Mouse (Mus musculus): ENCODE measurements around the gene A830018L16Rik. TPM values are rescaled to one million over a fixed set of nuclear protein-coding genes. Genes with fewer than 3 reads are reported as not detected.

The A830018L16Rik gene
- total and polyA plus RNA-seq, 3 experiments: not detected

GRCm38 (mm10) chr1:11467065-11467643 is 53.2 kb downstream of the A830018L16Rik start:
- Histone ChIP-seq H3K4me3 (ENCODE audit: control insufficient read depth in 1 of 2, insufficient read depth in 1 of 2, low read depth in 2 of 2, low read length in 2 of 2) (no peak overlapping the region), H3K36me3 (ENCODE audit: control insufficient read depth in 1 of 2, insufficient read depth in 2 of 2, low read length in 2 of 2) (no peaks in the 10 kb centered on the region), H3K79me2 (ENCODE audit: control insufficient read depth, insufficient read depth, low read length, poor library complexity) (no peaks in the 10 kb centered on the region), H3K27ac (ENCODE audit: control insufficient read depth, low read depth, low read length) (no peak overlapping the region), H3K9ac (ENCODE audit: control insufficient read depth, low read depth, low read length, poor library complexity, severe bottlenecking) (no peak overlapping the region), H3K27me3 (ENCODE audit: control insufficient read depth in 1 of 2, insufficient read depth in 2 of 2, low read length in 2 of 2) (no peaks in the 10 kb centered on the region), H3K4me1 (ENCODE audit: control insufficient read depth in 1 of 2, insufficient read depth in 2 of 2, low read length in 2 of 2) (no peaks in the 10 kb centered on the region), H3K9me3 (replicated peaks; ENCODE audit: insufficient read depth, low read length) (no peaks in the 10 kb centered on the region)
- TF ChIP-seq TBP (IDR thresholded peaks at IDR 0.05; ENCODE audit: low read depth, low read length) (no peak), TCF12 (IDR thresholded peaks at IDR 0.05; ENCODE audit: low read depth, low read length) (no peak), TAL1 (IDR thresholded peaks at IDR 0.05; ENCODE audit: low read length) (no peak), GATA1 (IDR thresholded peaks at IDR 0.05; ENCODE audit: low read depth, low read length) (no peak), RAD21 (IDR thresholded peaks at IDR 0.05; ENCODE audit: low read depth, low read length) (no peak), USF2 (IDR thresholded peaks at IDR 0.05; ENCODE audit: borderline replicate concordance in 1 of 2, insufficient read depth in 1 of 2, low read depth in 1 of 2, low read length in 2 of 2) (no peak), POLR2AphosphoS5 (IDR thresholded peaks at IDR 0.05; ENCODE audit: borderline replicate concordance, low read depth, low read length) (no peak), SIN3A (IDR thresholded peaks at IDR 0.05; ENCODE audit: low read length) (no peak), JUND (IDR thresholded peaks at IDR 0.05; ENCODE audit: low read depth, low read length) (no peak), SMC3 (IDR thresholded peaks at IDR 0.05; ENCODE audit: low read depth, low read length) (no peak), USF1 (IDR thresholded peaks at IDR 0.05; ENCODE audit: low read depth, low read length) (no peak), ETS1 (IDR thresholded peaks at IDR 0.05; ENCODE audit: low read depth, low read length) (no peak), POLR2A (IDR thresholded peaks at IDR 0.05; ENCODE audit: control insufficient read depth in 1 of 2, insufficient read depth in 1 of 2, low read depth in 1 of 2, low read length in 2 of 2, poor library complexity in 1 of 2) (no peak), ZKSCAN1 (IDR thresholded peaks at IDR 0.05; ENCODE audit: low read depth, low read length) (no peak), POLR2AphosphoS2 (IDR thresholded peaks at IDR 0.05; ENCODE audit: low read length) (no peak), HCFC1 (IDR thresholded peaks at IDR 0.05; ENCODE audit: low read depth, low read length) (no peak), MAZ (IDR thresholded peaks at IDR 0.05; ENCODE audit: low read depth, low read length) (no peak), UBTF (IDR thresholded peaks at IDR 0.05; ENCODE audit: borderline replicate concordance, insufficient read depth, low read depth, low read length) (no peak), GABPA (IDR thresholded peaks at IDR 0.05; ENCODE audit: low read depth, low read length) (no peak)
- no peak for DNase-seq (ENCODE audit: low read depth, low spot score)

GRCm38 (mm10) chr1:11492936-11493335 is 79.0 kb downstream of the A830018L16Rik start:
- TF ChIP-seq ZNF384 (IDR thresholded peaks at IDR 0.05; ENCODE audit: low read depth, low read length): no peak
- no peak for TF ChIP-seq ZC3H11A (IDR thresholded peaks at IDR 0.05; ENCODE audit: low read depth, low read length)
- TF ChIP-seq NELFE (IDR thresholded peaks at IDR 0.05; ENCODE audit: low read depth, low read length): no peak
- no peak for TF ChIP-seq ZMIZ1 (IDR thresholded peaks at IDR 0.05; ENCODE audit: low read depth, low read length)
- no peak for TF ChIP-seq SIN3A (IDR thresholded peaks at IDR 0.05; ENCODE audit: low read length)
- TF ChIP-seq USF1 (IDR thresholded peaks at IDR 0.05; ENCODE audit: low read depth, low read length): no peak
- TF ChIP-seq UBTF (IDR thresholded peaks at IDR 0.05; ENCODE audit: borderline replicate concordance, insufficient read depth, low read depth, low read length): no peak
- TF ChIP-seq MYC (IDR thresholded peaks at IDR 0.05; ENCODE audit: low read depth, low read length): no peak
- TF ChIP-seq POLR2A (IDR thresholded peaks at IDR 0.05; ENCODE audit: control insufficient read depth in 1 of 2, insufficient read depth in 1 of 2, low read depth in 1 of 2, low read length in 2 of 2, poor library complexity in 1 of 2): no peak
- no peak for TF ChIP-seq RAD21 (IDR thresholded peaks at IDR 0.05; ENCODE audit: low read depth, low read length)
- TF ChIP-seq CTCF (IDR thresholded peaks at IDR 0.05 in 2 of 3, conservative IDR thresholded peaks at IDR 0.05 in 1 of 3; ENCODE audit: control insufficient read depth in 1 of 3, insufficient read depth in 1 of 3, low read depth in 2 of 3, low read length in 3 of 3, poor library complexity in 1 of 3, severe bottlenecking in 1 of 3): no peak
- no peak overlapping the region for H3K9ac ChIP-seq (ENCODE audit: control insufficient read depth, low read depth, low read length, poor library complexity, severe bottlenecking)
- no peaks in the 10 kb centered on the region for H3K79me2 ChIP-seq (ENCODE audit: control insufficient read depth, insufficient read depth, low read length, poor library complexity)
- DNase-seq (ENCODE audit: low read depth, low spot score): no peak
- H3K4me1 ChIP-seq (ENCODE audit: control insufficient read depth in 1 of 2, insufficient read depth in 2 of 2, low read length in 2 of 2): no peaks in the 10 kb centered on the region
- H3K27ac ChIP-seq (ENCODE audit: control insufficient read depth, low read depth, low read length): no peak overlapping the region
- H3K9me3 ChIP-seq (replicated peaks; ENCODE audit: insufficient read depth, low read length): no peaks in the 10 kb centered on the region
- no peaks in the 10 kb centered on the region for H3K27me3 ChIP-seq (ENCODE audit: control insufficient read depth in 1 of 2, insufficient read depth in 2 of 2, low read length in 2 of 2)
- no peak overlapping the region for H3K4me3 ChIP-seq (ENCODE audit: control insufficient read depth in 1 of 2, insufficient read depth in 1 of 2, low read depth in 2 of 2, low read length in 2 of 2)
- H3K36me3 ChIP-seq (ENCODE audit: control insufficient read depth in 1 of 2, insufficient read depth in 2 of 2, low read length in 2 of 2): no peaks in the 10 kb centered on the region
